Mouse (Mus musculus): ENCODE measurements around the gene Il20rb.

- TF ChIP-seq POLR2A (IDR thresholded peaks at IDR 0.05; ENCODE audit: insufficient read depth, low read length) (no peak), CTCF (IDR thresholded peaks at IDR 0.05; ENCODE audit: low read depth, low read length) (no peak)
Measured at GRCm38 (mm10) chr9:100469681-100470080, 16.9 kb downstream of the Il20rb start.
